Comparison of ENCODE assay signal across 27 mouse cellular contexts in the genomic region with DNA sequence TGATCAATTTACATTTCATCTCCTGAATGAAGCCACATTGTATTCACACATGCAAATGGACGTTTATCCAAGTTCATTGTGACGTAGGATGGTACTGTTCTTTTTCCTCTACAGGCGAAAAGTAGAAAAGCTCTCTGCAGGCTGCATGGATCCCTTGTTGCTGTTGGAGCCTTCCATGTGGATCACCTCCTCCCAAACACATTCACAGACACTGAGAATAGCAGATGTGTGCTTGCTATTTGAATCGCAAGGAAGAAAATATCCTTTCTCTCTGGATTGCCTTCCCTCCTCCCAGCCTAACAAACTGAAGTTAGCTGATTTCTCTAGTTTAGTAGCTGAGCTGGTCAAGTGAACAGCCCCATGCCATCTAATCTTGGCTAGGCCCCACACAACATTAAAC. TPM values are rescaled to one million over a fixed set of nuclear protein-coding genes. Genes with fewer than 3 reads are reported as not detected.
A peak's percentile ranks its signal among the peaks of the same experiment; 100 is the strongest.
DNase-seq lines count a peak whose midpoint lies in the region; ATAC-seq and TF ChIP-seq lines count a peak whose summit lies in the region.
"Had no signal": no experiment of that assay in that cellular context is flagged by ENCODE, and none has a peak within 500 bp of the region (broad histone marks: within the 10 kb centered on the region; RNA-seq: fewer than 3 reads in every experiment).

No protein-coding gene starts in this region.

- no peak overlapping the region for H3K4me2 ChIP-seq in midbrain, embryonic 11.5 days
- no peak overlapping the region for H3K4me2 ChIP-seq in midbrain, embryonic 13.5 days (replicated peaks)
- H3K4me2 ChIP-seq: embryonic facial prominence, embryonic 15.5 days; forebrain, embryonic 15.5 days; heart, embryonic 13.5 days; hindbrain, embryonic 12.5 days; kidney, embryonic 15.5 days; liver, embryonic 13.5 days; midbrain, embryonic 15.5 days; neural tube, embryonic 12.5 days had no signal

- peaks cover 41% of the 10 kb centered on the region for H3K4me1 ChIP-seq in midbrain, embryonic 11.5 days (ENCODE audit: control insufficient read depth, insufficient read depth, low read length)
- H3K4me1 ChIP-seq in midbrain, embryonic 13.5 days (replicated peaks), result peaks cover 53% of the 10 kb centered on the region

- TF ChIP-seq CTCF in layer of hippocampus, adult 2 months (conservative IDR thresholded peaks at IDR 0.05), result peak; percentile 37

- DNase-seq in frontal cortex, postnatal 14 days (ENCODE audit: low spot score in 2 of 2), result no peak
- DNase-seq in layer of hippocampus, adult 2 months (ENCODE audit: low spot score in 2 of 2), result peak in 1 of 2 experiments; percentile 37
- no peak for DNase-seq in layer of hippocampus, postnatal 36 days
- DNase-seq in midbrain, embryonic 11.5 days (ENCODE audit: low spot score, missing footprints), result peak; percentile 82
- DNase-seq in right cerebral cortex, postnatal 36 days (ENCODE audit: low spot score in 2 of 2), result peak; percentile 12 to 72
- no peak for DNase-seq in kidney, postnatal 36 days
- DNase-seq: adrenal gland, postnatal 25 days; cerebellum, adult 11 months; cerebellum, adult 9-11 months; gastrocnemius, postnatal 14 days; heart, adult 18-20 months; heart, postnatal 14 days; kidney, adult 11 months; kidney, postnatal 4 days; liver, embryonic 13.5 days; lung, adult 2 months; lung, postnatal 14 days; thymus, postnatal 25 days had no signal

- H3K36me3 ChIP-seq in midbrain, embryonic 11.5 days (ENCODE audit: control insufficient read depth, insufficient read depth, low read length), result no peaks in the 10 kb centered on the region
- no peaks in the 10 kb centered on the region for H3K36me3 ChIP-seq in midbrain, embryonic 13.5 days
- H3K36me3 ChIP-seq: forebrain, embryonic 15.5 days; hindbrain, embryonic 12.5 days; liver, embryonic 13.5 days; midbrain, embryonic 15.5 days; neural tube, embryonic 12.5 days had no signal

- 67% methylated on average over 4 of the region's 4 CpGs for WGBS in midbrain, embryonic 11.5 days
- 67% methylated on average over 4 of the region's 4 CpGs for WGBS in midbrain, embryonic 13.5 days

- H3K27ac ChIP-seq in layer of hippocampus, adult 2 months, result 0 out of 2 replicates have a peak overlapping the region, but pooled peaks have one; percentile 20
- H3K27ac ChIP-seq in midbrain, embryonic 11.5 days (ENCODE audit: low read depth, low read length), result no peak overlapping the region
- H3K27ac ChIP-seq in midbrain, embryonic 13.5 days, result no peak overlapping the region
- H3K27ac ChIP-seq: embryonic facial prominence, embryonic 15.5 days; forebrain, embryonic 15.5 days; heart, embryonic 13.5 days; hindbrain, embryonic 12.5 days; kidney, embryonic 15.5 days; liver, embryonic 13.5 days; midbrain, embryonic 15.5 days; neural tube, embryonic 12.5 days had no signal

- H3K27me3 ChIP-seq in midbrain, embryonic 11.5 days (ENCODE audit: control insufficient read depth, insufficient read depth, low read length), result no peaks in the 10 kb centered on the region
- H3K27me3 ChIP-seq in midbrain, embryonic 13.5 days, result 0 out of 2 replicates have a peak, but pooled peaks cover 6% of the 10 kb centered on the region
- H3K27me3 ChIP-seq: embryonic facial prominence, embryonic 15.5 days; forebrain, embryonic 15.5 days; heart, embryonic 13.5 days; hindbrain, embryonic 12.5 days; kidney, embryonic 15.5 days; liver, embryonic 13.5 days; midbrain, embryonic 15.5 days; neural tube, embryonic 12.5 days had no signal

- no peaks in the 10 kb centered on the region for H3K9me3 ChIP-seq in midbrain, embryonic 11.5 days (ENCODE audit: control insufficient read depth, low read length)
- H3K9me3 ChIP-seq in midbrain, embryonic 13.5 days, result no peaks in the 10 kb centered on the region
- H3K9me3 ChIP-seq: embryonic facial prominence, embryonic 15.5 days; forebrain, embryonic 15.5 days; heart, embryonic 13.5 days; hindbrain, embryonic 12.5 days; kidney, embryonic 15.5 days; liver, embryonic 13.5 days; midbrain, embryonic 15.5 days; neural tube, embryonic 12.5 days had no signal

- H3K9ac ChIP-seq in midbrain, embryonic 11.5 days (ENCODE audit: low read length), result no peak overlapping the region
- no peak overlapping the region for H3K9ac ChIP-seq in midbrain, embryonic 13.5 days (replicated peaks)
- H3K9ac ChIP-seq: embryonic facial prominence, embryonic 15.5 days; forebrain, embryonic 15.5 days; heart, embryonic 13.5 days; hindbrain, embryonic 12.5 days; kidney, embryonic 15.5 days; liver, embryonic 13.5 days; midbrain, embryonic 15.5 days; neural tube, embryonic 12.5 days had no signal

- ATAC-seq in frontal cortex, adult (ENCODE audit: low TSS enrichment), result peak; percentile 81
- no peak for ATAC-seq in midbrain, embryonic 11.5 days (ENCODE audit: low FRiP score)
- no peak for ATAC-seq in midbrain, embryonic 13.5 days
- ATAC-seq: forebrain, embryonic 15.5 days; midbrain, embryonic 15.5 days had no signal

- H3K4me3 ChIP-seq in layer of hippocampus, adult 2 months, result no peak overlapping the region
- H3K4me3 ChIP-seq in midbrain, embryonic 11.5 days (ENCODE audit: low read depth, low read length), result no peak overlapping the region
- H3K4me3 ChIP-seq in midbrain, embryonic 13.5 days (replicated peaks), result no peak overlapping the region
- H3K4me3 ChIP-seq: embryonic facial prominence, embryonic 15.5 days; forebrain, embryonic 15.5 days; heart, embryonic 13.5 days; hindbrain, embryonic 12.5 days; kidney, embryonic 15.5 days; liver, embryonic 13.5 days; midbrain, embryonic 15.5 days; neural tube, embryonic 12.5 days had no signal

RNA-seq across cellular contexts. Expression of gene Zfp609, which starts 2.9 kb away (rescaled TPM):
- 10 to 100 TPM; 54.2 to 62.2 TPM for total RNA-seq in layer of hippocampus, adult 2 months (2021)
- 10 to 100 TPM; 51.2 to 52.8 TPM for total RNA-seq in layer of hippocampus, postnatal 36 days (2021)
- 7.4 and 7.6 TPM in 2 replicates for polyA plus RNA-seq in midbrain, embryonic 11.5 days (2014; fragmentation: Nextera tagmentation; extraction: Ambion mirVana)
- polyA plus RNA-seq in midbrain, embryonic 13.5 days (2015; fragmentation: Nextera tagmentation; extraction: Ambion mirVana), result 9.9 and 10.5 TPM in 2 replicates

RNA-seq across cellular contexts. Expression of gene Pclaf, which starts 59.8 kb away (rescaled TPM):
- total RNA-seq in layer of hippocampus, adult 2 months (2021), result under 1 TPM; 0.64 to 0.97 TPM
- total RNA-seq in layer of hippocampus, postnatal 36 days (2021), result 1 to 10 TPM in 1 of 2 experiments, under 1 TPM in 1; 0.85 to 1.6 TPM
- polyA plus RNA-seq in midbrain, embryonic 11.5 days (2014; fragmentation: Nextera tagmentation; extraction: Ambion mirVana), result 198 and 215 TPM in 2 replicates
- polyA plus RNA-seq in midbrain, embryonic 13.5 days (2015; fragmentation: Nextera tagmentation; extraction: Ambion mirVana), result 62.0 and 72.5 TPM in 2 replicates

Comparison
In these comparisons a context has a peak if more than half of its experiments do, and no peak if none do; other contexts are left out.
1. DNase-seq: peak in midbrain, embryonic 11.5 days (single experiment) and right cerebral cortex, postnatal 36 days (2 of 2); none in frontal cortex, postnatal 14 days (0 of 2), layer of hippocampus, postnatal 36 days (0 of 2) and kidney, postnatal 36 days (0 of 2).